Mouse (Mus musculus) ES-Bruce4 (cell line): ENCODE data around the gene Aff2. TPM values are rescaled to one million over a fixed set of nuclear protein-coding genes. Genes with fewer than 3 reads are reported as not detected.

Source experiments
- H3K27ac ChIP-seq: 2 replicates; pipeline ENCODE4 v1.5.1; 2012; ENCODE audit warnings: low read length, inconsistent platforms; ENCODE audit not compliant: insufficient read depth
- H3K27me3 ChIP-seq: 2 replicates; pipeline ENCODE4 v1.6.1; 2012; ENCODE audit warnings: mild to moderate bottlenecking, low read length, inconsistent platforms; ENCODE audit not compliant: control insufficient read depth, poor library complexity, insufficient read depth, severe bottlenecking
- H3K36me3 ChIP-seq: 2 replicates; pipeline ENCODE4 v1.6.1; 2012; ENCODE audit warnings: inconsistent platforms, mild to moderate bottlenecking, low read length, moderate library complexity; ENCODE audit not compliant: control insufficient read depth, poor library complexity, insufficient read depth, severe bottlenecking
- H3K4me1 ChIP-seq: one replicate; pipeline ENCODE4 v1.8.1; 2011; ENCODE audit warnings: low read length; ENCODE audit not compliant: control insufficient read depth, insufficient read depth
- H3K4me3 ChIP-seq: 2 replicates; pipeline ENCODE4 v1.5.1; 2011; ENCODE audit warnings: low read depth, mild to moderate bottlenecking, low read length
- H3K9ac ChIP-seq: 2 replicates; pipeline ENCODE4 v1.6.1; 2012; ENCODE audit warnings: low read depth, mild to moderate bottlenecking, inconsistent platforms; ENCODE audit not compliant: poor library complexity, severe bottlenecking
- H3K9me3 ChIP-seq: replicated peaks from 2 replicates; pipeline ENCODE4 v1.6.1; 2012; ENCODE audit warnings: mild to moderate bottlenecking, low read length, inconsistent platforms; ENCODE audit not compliant: control insufficient read depth, poor library complexity, insufficient read depth, severe bottlenecking
- CTCF ChIP-seq: IDR thresholded peaks from one replicate; pipeline ENCODE4 v1.8.1; 2011; ENCODE audit warnings: low read depth, low read length
- EP300 ChIP-seq: IDR thresholded peaks from 2 replicates; pipeline ENCODE4 v1.6.1; 2011; ENCODE audit warnings: low read depth, low read length; ENCODE audit not compliant: insufficient read depth
- POLR2A ChIP-seq: IDR thresholded peaks from one replicate; pipeline ENCODE4 v1.8.1; 2011; ENCODE audit warnings: low read length; ENCODE audit not compliant: insufficient read depth
- polyA plus RNA-seq: library from polyadenylated mRNA; stranded (reverse); fragments of >200 nt; gene quantifications from 2 replicates; pipeline ENCODE4 v1.2.4, GENCODE M21; 2011; ENCODE audit warnings: low read depth; ENCODE audit not compliant: missing spikeins, insufficient read depth, insufficient read length

The Aff2 gene
- polyA plus RNA-seq = 0.75 and 1.1 TPM in 2 replicates

DNA sequence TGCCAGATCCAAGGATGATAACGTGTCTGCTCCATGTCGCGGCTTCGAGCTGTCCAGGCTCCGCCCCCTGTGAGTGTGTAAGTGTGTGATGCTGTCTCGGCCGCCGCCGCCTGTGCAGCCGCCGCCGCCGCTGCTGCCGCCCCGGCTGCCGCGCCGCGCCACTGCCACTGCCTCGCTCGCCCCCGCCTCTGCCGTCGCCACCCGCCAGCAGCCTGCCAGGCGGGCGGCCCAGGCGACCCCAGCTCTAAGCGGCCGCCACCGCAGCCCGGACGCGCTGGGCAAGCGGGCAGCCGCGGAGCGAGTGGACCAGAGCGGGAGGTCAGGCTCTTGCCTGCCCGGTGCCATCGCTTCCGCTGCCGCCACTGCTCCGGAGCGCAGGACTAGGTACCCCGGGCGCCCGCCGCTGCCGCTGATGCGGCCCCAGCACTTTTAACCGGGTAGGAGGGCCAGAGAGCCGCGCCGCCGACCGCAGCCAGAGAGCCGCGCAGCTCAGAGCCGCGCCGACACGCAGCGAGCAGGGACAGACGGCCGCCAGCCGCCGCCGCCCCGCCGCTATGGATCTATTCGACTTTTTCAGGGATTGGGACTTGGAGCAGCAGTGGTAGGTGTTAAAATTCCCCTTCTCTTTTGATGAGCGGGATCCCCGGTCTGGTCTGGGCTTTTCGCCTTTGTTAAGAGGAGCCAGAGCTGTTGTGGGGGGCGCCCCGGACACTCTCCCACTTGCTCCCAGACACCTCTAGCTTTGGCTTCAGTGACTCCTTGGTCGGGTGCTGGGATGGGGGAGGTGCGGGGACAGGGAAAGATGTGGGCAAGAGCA lies at the start of gene Aff2:
Aff2 (plus strand) TSS at position 57 of the 817 bp plus-strand sequence.
- H3K9ac ChIP-seq = peak within 1 kb of the TSS; percentile 70
- TF ChIP-seq CTCF = no peak
- TF ChIP-seq POLR2A = no peak
- no peak for TF ChIP-seq EP300
- H3K36me3 ChIP-seq = no peaks in the 10 kb centered on the region
- no peaks in the 10 kb centered on the region for H3K9me3 ChIP-seq
- H3K4me1 ChIP-seq = no peaks in the 10 kb centered on the region
- peaks cover 2% of the 10 kb centered on the region; the same call in 1 of the 2 replicates for H3K27me3 ChIP-seq
- no peak within 1 kb of the TSS for H3K27ac ChIP-seq
- H3K4me3 ChIP-seq = peak within 1 kb of the TSS; percentile 56

DNA sequence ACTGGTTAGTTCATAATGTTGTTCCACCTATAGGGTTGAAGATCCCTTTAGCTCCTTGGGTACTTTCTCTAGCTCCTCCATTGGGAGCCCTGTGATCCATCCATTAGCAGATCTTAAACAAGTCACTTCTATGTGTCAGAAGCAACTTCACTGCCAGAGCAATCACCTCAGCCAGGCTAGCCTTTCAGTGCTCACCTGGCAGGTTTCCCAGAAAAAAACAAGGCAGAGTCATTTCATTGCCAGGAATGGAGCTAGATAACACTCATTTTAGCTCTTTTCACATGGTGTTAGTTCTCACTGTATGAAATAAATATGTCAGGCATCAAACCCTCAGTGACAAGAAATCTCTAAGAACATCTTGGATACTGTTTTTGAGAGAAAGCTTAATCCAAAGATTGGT lies 22.8 kb upstream of the Aff2 start:
- Histone ChIP-seq H3K9me3 (no peaks in the 10 kb centered on the region), H3K9ac (no peak overlapping the region)
- TF ChIP-seq EP300 = no peak
- no peak for TF ChIP-seq CTCF
- no peak for TF ChIP-seq POLR2A

DNA sequence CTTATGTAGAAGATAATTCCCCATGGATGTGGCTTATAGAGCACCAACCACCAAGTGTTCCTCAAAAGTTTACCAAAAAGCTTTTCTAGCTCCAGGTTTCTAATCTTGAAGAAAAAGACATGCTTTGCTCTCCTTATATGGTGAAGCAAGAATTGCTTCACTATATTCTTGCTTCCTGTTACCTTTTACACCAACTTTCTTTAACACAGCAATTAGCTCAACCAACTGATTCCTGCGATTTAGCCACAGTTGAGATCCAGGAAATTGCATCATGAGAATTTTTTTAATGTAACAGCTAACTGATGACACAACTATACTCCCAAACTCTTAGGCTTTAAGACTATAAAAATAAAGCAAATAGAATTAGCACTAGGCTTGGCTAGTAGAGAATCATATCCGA lies 4.5 kb upstream of the Aff2 start:
- H3K27me3 ChIP-seq = no peaks in the 10 kb centered on the region

More for the DNA sequence above, 22.8 kb upstream of the Aff2 start:
- H3K27ac ChIP-seq = no peak overlapping the region
- no peak overlapping the region for H3K4me3 ChIP-seq
- H3K36me3 ChIP-seq = no peaks in the 10 kb centered on the region
- H3K4me1 ChIP-seq = no peaks in the 10 kb centered on the region
- no peaks in the 10 kb centered on the region for H3K27me3 ChIP-seq

DNA sequence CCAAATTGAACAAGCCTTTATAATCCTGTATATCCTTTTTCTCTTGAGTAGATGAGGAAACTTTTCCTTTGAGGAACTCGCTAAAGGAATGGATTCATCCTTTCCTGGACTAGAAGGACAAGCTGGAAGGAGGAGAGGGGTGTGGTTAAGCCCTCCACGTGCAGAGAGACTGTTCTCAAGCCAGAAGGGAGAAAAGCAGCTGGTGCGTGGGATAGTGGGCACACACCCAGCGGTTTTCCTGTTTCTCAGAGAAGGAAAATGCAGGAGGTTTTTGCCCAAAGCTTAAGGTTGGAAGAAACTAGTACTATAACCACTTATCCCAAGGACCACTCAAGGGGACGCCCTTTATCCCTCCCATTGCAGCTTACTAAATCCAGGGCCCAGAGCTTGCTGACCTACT lies 734 bp upstream of the Aff2 start:
- Histone ChIP-seq H3K36me3 (no peaks in the 10 kb centered on the region), H3K27ac (no peak overlapping the region), H3K9ac (no peak overlapping the region), H3K4me3 (peak overlapping the region; percentile 42), H3K4me1 (no peaks in the 10 kb centered on the region), H3K9me3 (no peaks in the 10 kb centered on the region), H3K27me3 (peaks cover 2% of the 10 kb centered on the region; the same call in 1 of the 2 replicates)
- TF ChIP-seq EP300 (no peak), POLR2A (no peak), CTCF (no peak)

More for the DNA sequence above, 4.5 kb upstream of the Aff2 start:
- H3K9me3 ChIP-seq = no peaks in the 10 kb centered on the region
- no peak overlapping the region for H3K9ac ChIP-seq
- TF ChIP-seq CTCF (no peak), EP300 (no peak), POLR2A (no peak)
- H3K27ac ChIP-seq = no peak overlapping the region
- no peak overlapping the region for H3K4me3 ChIP-seq
- H3K4me1 ChIP-seq = no peaks in the 10 kb centered on the region
- no peaks in the 10 kb centered on the region for H3K36me3 ChIP-seq

GRCm38 (mm10) chrX:69359885-69360237 lies 233 bp upstream of the Aff2 start:
- Histone ChIP-seq H3K9ac (no peak overlapping the region), H3K27ac (no peak overlapping the region), H3K4me1 (no peaks in the 10 kb centered on the region), H3K9me3 (no peaks in the 10 kb centered on the region), H3K36me3 (no peaks in the 10 kb centered on the region), H3K27me3 (peaks cover 2% of the 10 kb centered on the region; the same call in 1 of the 2 replicates), H3K4me3 (peak overlapping the region; percentile 42)
- TF ChIP-seq EP300 (no peak), POLR2A (no peak), CTCF (no peak)

DNA sequence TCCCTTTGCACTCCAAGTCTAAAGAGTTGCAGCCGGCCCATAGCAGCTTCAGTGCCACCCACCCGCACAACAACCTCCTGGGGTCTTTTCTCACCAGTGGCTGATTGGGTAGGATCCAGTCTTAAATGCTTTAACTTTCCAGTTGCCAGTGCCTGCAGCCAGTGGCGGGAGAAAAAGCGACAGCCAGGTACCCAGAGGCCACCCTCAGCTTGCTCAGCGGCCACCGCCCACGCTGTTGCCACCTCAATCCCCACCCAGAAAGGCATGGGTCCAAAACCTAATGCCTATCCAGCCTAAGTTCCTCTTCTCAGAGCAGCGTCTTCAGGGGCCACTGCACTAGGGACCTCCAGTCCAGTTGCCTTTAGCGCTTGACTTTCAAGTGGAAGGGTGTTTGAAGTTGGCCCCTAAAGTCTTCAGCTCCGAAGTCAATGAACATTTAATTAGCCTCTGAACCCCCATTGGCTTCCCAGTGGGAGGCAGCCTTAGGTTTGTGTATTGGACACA lies 1.0 kb downstream of the Aff2 start:
- Histone ChIP-seq H3K4me3 (peak overlapping the region; percentile 56), H3K9me3 (no peaks in the 10 kb centered on the region), H3K4me1 (no peaks in the 10 kb centered on the region), H3K27ac (no peak overlapping the region), H3K9ac (peak overlapping the region; percentile 70; the same call in 1 of the 2 replicates), H3K36me3 (no peaks in the 10 kb centered on the region), H3K27me3 (peaks cover 2% of the 10 kb centered on the region; the same call in 1 of the 2 replicates)
- no peak for TF ChIP-seq POLR2A
- TF ChIP-seq EP300 = no peak
- TF ChIP-seq CTCF = no peak
